In the genomic region with DNA sequence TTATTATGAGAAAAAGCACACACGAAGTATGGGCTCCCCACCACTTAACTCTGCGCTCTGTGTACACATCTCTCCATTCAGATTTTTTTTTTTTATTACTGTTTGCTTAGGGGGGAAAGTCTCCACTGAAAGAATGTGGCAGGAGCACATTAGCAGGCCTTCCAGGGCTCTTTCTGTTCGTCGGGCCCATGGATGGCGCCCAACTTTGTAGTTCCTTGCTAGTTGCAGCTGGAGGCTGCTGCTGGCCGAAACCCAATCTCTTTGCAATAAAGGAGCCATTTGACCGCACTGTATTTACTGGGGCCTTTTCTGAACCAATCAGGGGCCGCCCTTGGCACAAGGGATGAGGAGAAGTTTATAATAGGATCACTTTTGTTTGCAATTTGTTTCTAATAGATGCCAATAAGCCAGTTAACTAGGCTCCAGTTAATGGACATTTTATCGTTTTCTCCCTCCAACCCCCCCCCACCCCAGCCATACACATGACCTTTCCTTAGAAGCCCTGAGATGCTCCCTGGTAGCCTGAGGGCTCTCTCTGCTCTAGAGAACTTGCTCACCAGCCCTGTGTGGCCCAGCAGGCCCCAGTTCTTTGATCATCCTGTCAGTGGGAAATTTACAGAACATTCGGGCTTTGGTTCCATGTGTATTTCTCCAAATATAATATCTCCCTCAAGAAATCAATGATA, we compare ENCODE assay signal across 8 mouse cellular contexts.
DNase-seq lines count a peak whose midpoint lies in the region; ATAC-seq lines count a peak whose summit lies in the region.

No protein-coding gene starts in this region.

- no peak overlapping the region for H3K4me3 ChIP-seq in heart, embryonic 10.5 days
- no peak overlapping the region for H3K4me3 ChIP-seq in heart, embryonic 12.5 days
- H3K4me3 ChIP-seq in heart, embryonic 15.5 days, result no peak overlapping the region
- H3K4me3 ChIP-seq in limb, embryonic 15.5 days, result no peak overlapping the region

- H3K27me3 ChIP-seq in heart, embryonic 10.5 days (ENCODE audit: insufficient read depth, poor library complexity, severe bottlenecking), result no peaks in the 10 kb centered on the region
- no peaks in the 10 kb centered on the region for H3K27me3 ChIP-seq in heart, embryonic 12.5 days (replicated peaks)
- no peaks in the 10 kb centered on the region for H3K27me3 ChIP-seq in heart, embryonic 15.5 days
- no peaks in the 10 kb centered on the region for H3K27me3 ChIP-seq in limb, embryonic 15.5 days

- WGBS in heart, embryonic 10.5 days, result 74% methylated on average over 10 of the region's 10 CpGs
- 78% methylated on average over 10 of the region's 10 CpGs for WGBS in heart, embryonic 12.5 days
- WGBS in heart, embryonic 15.5 days, result 70% methylated on average over 10 of the region's 10 CpGs
- 20% methylated on average over 10 of the region's 10 CpGs for WGBS in limb, embryonic 15.5 days

- H3K4me1 ChIP-seq in heart, embryonic 10.5 days, result peaks cover 3% of the 10 kb centered on the region; the same call in 1 of the 2 replicates
- peaks cover 11% of the 10 kb centered on the region for H3K4me1 ChIP-seq in heart, embryonic 12.5 days (replicated peaks)
- H3K4me1 ChIP-seq in heart, embryonic 15.5 days (replicated peaks), result peaks cover 10% of the 10 kb centered on the region
- peaks cover 27% of the 10 kb centered on the region for H3K4me1 ChIP-seq in limb, embryonic 15.5 days

- no peaks in the 10 kb centered on the region for H3K36me3 ChIP-seq in heart, embryonic 10.5 days
- no peaks in the 10 kb centered on the region for H3K36me3 ChIP-seq in heart, embryonic 12.5 days
- no peaks in the 10 kb centered on the region for H3K36me3 ChIP-seq in heart, embryonic 15.5 days
- H3K36me3 ChIP-seq in limb, embryonic 15.5 days, result no peaks in the 10 kb centered on the region

- DNase-seq in heart, embryonic 10.5 days (ENCODE audit: low spot score), result peak; percentile 39
- peak; percentile 6 for DNase-seq in brain, embryonic 18.5 days (ENCODE audit: low read depth, low spot score)
- no peak for DNase-seq in cerebellum, postnatal 36 days

- no peak overlapping the region for H3K9ac ChIP-seq in heart, embryonic 12.5 days
- H3K9ac ChIP-seq in heart, embryonic 15.5 days, result no peak overlapping the region
- H3K9ac ChIP-seq in limb, embryonic 15.5 days, result no peak overlapping the region

- ATAC-seq in heart, embryonic 12.5 days (ENCODE audit: insufficient number of reproducible peaks, low FRiP score), result no peak
- ATAC-seq in heart, embryonic 15.5 days (replicated peaks; ENCODE audit: insufficient number of reproducible peaks, insufficient read depth, low FRiP score, low read depth), result no peak
- ATAC-seq in limb, embryonic 15.5 days (ENCODE audit: insufficient number of reproducible peaks, low FRiP score, low TSS enrichment, low read depth), result peak; percentile 76; the same call in 1 of the 2 replicates
- ATAC-seq in megakaryocyte-erythroid progenitor cell, adult 5-6 weeks (replicated peaks; ENCODE audit: low FRiP score, low TSS enrichment, poor library complexity, severe bottlenecking), result no peak
- ATAC-seq in megakaryocyte progenitor cell, adult 5-6 weeks (replicated peaks; ENCODE audit: poor library complexity), result no peak

- H3K27ac ChIP-seq in heart, embryonic 10.5 days, result no peak overlapping the region
- H3K27ac ChIP-seq in heart, embryonic 12.5 days (ENCODE audit: poor library complexity, severe bottlenecking), result no peak overlapping the region
- peak overlapping the region; percentile 17; the same call in 1 of the 2 replicates for H3K27ac ChIP-seq in heart, embryonic 15.5 days
- no peak overlapping the region for H3K27ac ChIP-seq in limb, embryonic 15.5 days

- H3K9me3 ChIP-seq in heart, embryonic 10.5 days, result no peaks in the 10 kb centered on the region
- H3K9me3 ChIP-seq in heart, embryonic 12.5 days (replicated peaks), result peaks cover 4% of the 10 kb centered on the region; the same call in 1 of the 2 replicates
- no peaks in the 10 kb centered on the region for H3K9me3 ChIP-seq in heart, embryonic 15.5 days (replicated peaks)
- no peaks in the 10 kb centered on the region for H3K9me3 ChIP-seq in limb, embryonic 15.5 days

- no peak overlapping the region for H3K4me2 ChIP-seq in heart, embryonic 12.5 days
- no peak overlapping the region for H3K4me2 ChIP-seq in heart, embryonic 15.5 days
- no peak overlapping the region for H3K4me2 ChIP-seq in limb, embryonic 15.5 days

Comparison
In these comparisons a context has a peak if more than half of its experiments do, and no peak if none do; other contexts are left out.
1. DNase-seq: peak in heart, embryonic 10.5 days (single experiment) and brain, embryonic 18.5 days (single experiment); none in cerebellum, postnatal 36 days (0 of 2).